Mouse (Mus musculus) cerebellum, adult 9-10 months (tissue): ENCODE measurements around the gene Fbf1.
A peak's percentile ranks its signal among the peaks of the same experiment; 100 is the strongest.
"Not testable (repeated sequence)": the region's sequence is repeated elsewhere in the genome, so short reads cannot be mapped to it uniquely, and the experiment has no call there.

ENCODE experiments used
- DNase-seq: peaks from one replicate; pipeline ENCODE4 v3.0.0; 2022

The Fbf1 gene

GRCm38 (mm10) chr11:116132366-116133333 is 35.3 kb downstream of the Fbf1 start:
- peak; percentile 57 for DNase-seq

- peak; percentile 51 for DNase-seq
Measured at GRCm38 (mm10) chr11:116131349-116132170, 36.4 kb downstream of the Fbf1 start.

GRCm38 (mm10) chr11:116130488-116131205 is 37.3 kb downstream of the Fbf1 start, which contains the start of gene Trim65:
TSS of gene Trim65 (minus strand) at chr11:116131128.
- peak; percentile 82 for DNase-seq

GRCm38 (mm10) chr11:116129993-116130487 is 37.9 kb downstream of the Fbf1 start:
- DNase-seq: no peak

- DNase-seq: no peak
Measured at GRCm38 (mm10) chr11:116129091-116129790, 38.7 kb downstream of the Fbf1 start.

GRCm38 (mm10) chr11:116127986-116128385 is 40.0 kb downstream of the Fbf1 start:
- peak; percentile 41 for DNase-seq

GRCm38 (mm10) chr11:116127156-116127980 is 40.6 kb downstream of the Fbf1 start, which contains the start of gene Trim47:
TSS of gene Trim47 (minus strand) at chr11:116127210.
- DNase-seq: peak; percentile 61

GRCm38 (mm10) chr11:116126261-116126660 is 41.7 kb downstream of the Fbf1 start:
- DNase-seq: peak; percentile 30

GRCm38 (mm10) chr11:116121731-116122245 is 46.2 kb downstream of the Fbf1 start:
- DNase-seq: not testable (repeated sequence)

- DNase-seq: no peak
Measured at GRCm38 (mm10) chr11:116117819-116118218, 50.1 kb downstream of the Fbf1 start.

- no peak for DNase-seq
Measured at GRCm38 (mm10) chr11:116117241-116117640, 50.7 kb downstream of the Fbf1 start.

GRCm38 (mm10) chr11:116111611-116112203 is 56.3 kb downstream of the Fbf1 start:
- no peak for DNase-seq

- no peak for DNase-seq
Measured at GRCm38 (mm10) chr11:116111067-116111466, 56.9 kb downstream of the Fbf1 start.

GRCm38 (mm10) chr11:116110540-116110939 is 57.4 kb downstream of the Fbf1 start:
- DNase-seq: no peak

GRCm38 (mm10) chr11:116110131-116110530 is 57.8 kb downstream of the Fbf1 start:
- DNase-seq: no peak

GRCm38 (mm10) chr11:116109441-116110081 is 58.4 kb downstream of the Fbf1 start:
- DNase-seq: no peak

GRCm38 (mm10) chr11:116108464-116109137 is 59.4 kb downstream of the Fbf1 start:
- no peak for DNase-seq

GRCm38 (mm10) chr11:116107777-116108285 is 60.1 kb downstream of the Fbf1 start:
- no peak for DNase-seq
